Mouse (Mus musculus): Measurements from ENCODE around the gene Xrn1.
"Not testable (repeated sequence)": the region's sequence is repeated elsewhere in the genome, so short reads cannot be mapped to it uniquely, and the experiment has no call there.

Xrn1 gene

DNA sequence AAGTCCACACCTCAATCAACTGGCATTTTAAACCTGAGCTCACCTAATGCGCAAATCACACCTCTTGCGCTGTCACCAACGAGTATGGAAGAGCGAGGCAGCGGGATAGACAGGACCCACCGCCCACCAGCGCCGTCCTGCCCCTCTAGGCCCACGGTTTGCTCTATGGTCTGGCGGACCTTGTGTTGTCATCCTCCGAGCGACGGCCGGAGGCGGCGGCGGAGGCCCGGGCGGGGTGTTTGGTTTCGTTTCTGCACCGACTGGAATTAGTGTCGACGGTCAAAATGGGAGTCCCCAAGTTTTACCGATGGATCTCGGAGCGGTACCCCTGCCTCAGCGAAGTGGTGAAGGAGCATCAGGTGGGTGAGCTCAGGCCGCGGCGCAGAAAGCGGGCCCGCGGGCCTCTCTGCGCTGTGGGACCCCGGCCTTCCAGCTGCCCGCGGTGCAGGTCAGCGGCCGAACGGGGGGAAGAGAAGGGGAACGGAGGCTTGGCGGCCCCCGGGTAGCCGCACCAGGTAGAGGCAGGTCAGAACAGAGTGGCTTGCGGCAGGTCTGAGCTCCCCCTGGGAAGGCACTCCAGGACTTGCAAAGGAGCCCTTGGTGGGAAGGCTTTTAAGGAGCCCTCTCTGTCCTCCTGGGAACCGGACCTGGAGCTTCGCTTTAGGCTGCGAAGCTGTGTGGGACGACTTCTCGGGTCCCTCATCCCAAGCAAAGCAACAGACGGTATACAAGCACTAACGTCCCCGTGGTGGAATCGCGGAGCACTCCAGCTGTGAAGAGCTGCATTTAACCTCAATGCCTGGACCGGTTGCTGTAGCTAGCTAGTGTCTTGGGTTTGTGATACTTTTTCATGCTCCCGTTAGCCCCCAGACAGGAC lies at the start of gene Xrn1:
TSS of gene Xrn1 (plus strand) at position 176 of the 877 bp plus-strand sequence.
- peak; percentile 99 for DNase-seq

DNA sequence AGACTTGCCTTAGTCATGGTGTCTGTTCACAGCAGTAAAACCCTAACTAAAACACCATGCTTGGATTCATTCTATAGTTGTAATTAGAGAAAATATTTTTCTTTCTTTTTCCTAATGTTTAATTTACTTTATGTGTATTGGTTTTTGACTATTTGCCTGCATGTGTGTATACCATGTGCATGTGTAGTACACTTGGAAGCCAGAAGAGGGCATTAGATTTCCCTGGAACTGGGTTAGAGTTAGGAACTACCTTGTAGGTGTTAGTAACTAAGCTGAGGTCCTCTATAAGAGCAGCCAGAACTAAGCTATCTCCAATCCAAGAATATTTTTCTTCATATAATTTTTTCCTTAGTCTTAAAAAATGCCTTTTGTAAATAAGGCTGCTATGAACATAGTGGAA lies 21.7 kb upstream of the Xrn1 start:
- DNase-seq, result no peak

DNA sequence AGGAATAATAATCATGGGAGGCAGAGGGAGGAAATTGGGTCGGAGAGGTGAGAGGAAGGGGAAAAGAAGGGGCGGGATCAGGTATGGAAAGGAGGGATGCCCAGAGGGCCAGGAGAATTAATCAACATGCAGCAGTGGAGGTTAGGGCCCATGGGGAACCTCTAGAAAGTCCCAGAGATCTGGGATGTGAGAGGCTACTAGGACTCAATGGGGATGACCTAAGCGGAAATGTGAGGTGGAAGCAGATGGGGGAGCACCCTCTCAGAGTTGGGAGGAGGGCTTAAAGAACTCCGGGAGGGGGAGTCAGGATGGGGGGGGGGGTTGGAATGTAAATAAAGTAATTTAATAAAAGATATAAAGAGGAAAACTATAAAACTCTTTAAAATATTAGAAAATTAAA lies 902 bp upstream of the Xrn1 start:
- DNase-seq, result peak; percentile 88

DNA sequence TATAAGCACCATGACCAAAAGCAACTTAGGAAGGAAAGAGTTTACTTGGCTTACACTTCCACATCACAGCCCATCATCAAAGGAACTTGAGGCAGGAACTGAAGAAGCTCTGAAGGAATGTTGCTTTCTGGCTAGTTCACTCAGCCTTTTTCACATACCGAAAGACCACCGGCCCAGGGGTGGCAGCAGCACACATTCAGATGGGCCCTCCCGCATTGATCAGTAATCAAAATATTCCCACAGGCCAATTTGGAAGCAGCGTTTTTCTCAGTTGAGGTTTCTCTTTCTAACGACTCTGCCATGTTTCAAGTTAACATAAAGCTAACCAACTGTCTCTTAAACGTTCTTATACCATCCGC lies 355 bp upstream of the Xrn1 start:
- no peak for DNase-seq

DNA sequence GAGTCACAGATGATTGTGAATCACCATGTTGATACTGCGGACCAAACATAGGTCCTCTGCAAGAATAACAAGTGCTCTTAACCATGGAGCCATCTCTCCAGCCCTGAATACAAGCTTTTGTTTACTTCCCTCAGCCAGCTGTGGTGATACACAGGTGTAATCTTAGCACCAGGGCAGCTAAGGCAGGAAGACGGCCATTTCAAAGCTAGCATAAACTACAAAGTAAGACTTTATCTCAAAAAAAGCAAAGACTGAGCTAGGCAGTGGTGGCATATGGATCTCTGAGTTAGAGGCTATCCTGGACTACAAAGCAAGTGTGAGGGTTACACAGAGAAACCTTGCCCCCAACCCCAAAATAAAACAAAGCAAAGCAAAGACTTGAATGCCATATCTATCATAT lies 3.1 kb downstream of the Xrn1 start:
- no peak for DNase-seq

DNA sequence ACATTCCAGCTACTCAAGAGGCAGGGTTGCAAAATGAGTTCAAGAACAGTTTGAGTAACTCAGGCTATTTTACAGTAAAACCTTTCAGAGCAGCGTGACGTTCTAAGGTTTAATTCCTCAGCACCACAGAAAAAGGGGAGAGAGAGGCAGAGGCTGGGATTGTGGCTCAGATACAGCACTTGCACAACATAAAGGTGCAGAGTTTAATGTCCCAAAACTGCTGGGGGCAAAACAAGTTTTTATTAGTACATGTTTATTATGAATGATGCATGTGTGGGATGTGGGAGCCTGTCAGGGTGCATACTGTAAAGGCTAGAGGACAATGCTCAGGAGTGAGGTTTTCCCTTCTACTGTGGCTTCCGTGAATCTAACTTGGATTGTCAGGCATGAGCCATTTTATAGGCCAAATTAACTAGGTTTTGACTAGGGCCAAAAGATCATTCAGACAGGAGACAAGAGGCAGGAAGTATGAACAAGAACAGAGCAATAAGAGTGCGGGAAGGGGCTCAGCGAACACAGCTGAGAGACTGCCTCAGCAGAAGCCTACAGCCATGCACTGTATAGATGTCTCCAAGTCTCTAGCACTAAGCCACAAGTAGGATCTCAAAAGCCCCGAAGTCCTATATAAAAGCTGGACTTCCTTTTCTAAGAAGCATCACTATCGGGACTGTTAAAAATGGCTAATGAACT lies 3.6 kb downstream of the Xrn1 start:
- DNase-seq, result no peak

DNA sequence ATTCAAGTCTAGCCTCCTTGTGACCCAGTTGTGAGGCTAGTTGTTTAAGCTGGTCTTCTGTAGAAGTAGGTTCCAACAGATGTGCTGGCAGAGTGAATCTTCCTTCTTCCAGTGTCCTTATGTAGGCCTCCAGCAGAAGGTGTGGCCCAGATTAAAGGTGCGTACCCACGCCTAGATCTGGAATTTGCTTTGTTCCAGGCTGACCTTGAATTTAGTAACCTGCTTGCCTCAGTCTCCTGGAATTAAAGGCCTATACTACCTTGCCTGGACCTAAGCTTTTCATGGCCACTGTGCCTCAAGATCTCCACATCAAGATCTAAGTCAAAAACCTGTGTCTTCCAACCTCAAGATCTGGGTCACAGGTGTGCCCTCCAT lies 4.2 kb downstream of the Xrn1 start:
- DNase-seq, result not testable (repeated sequence)

DNA sequence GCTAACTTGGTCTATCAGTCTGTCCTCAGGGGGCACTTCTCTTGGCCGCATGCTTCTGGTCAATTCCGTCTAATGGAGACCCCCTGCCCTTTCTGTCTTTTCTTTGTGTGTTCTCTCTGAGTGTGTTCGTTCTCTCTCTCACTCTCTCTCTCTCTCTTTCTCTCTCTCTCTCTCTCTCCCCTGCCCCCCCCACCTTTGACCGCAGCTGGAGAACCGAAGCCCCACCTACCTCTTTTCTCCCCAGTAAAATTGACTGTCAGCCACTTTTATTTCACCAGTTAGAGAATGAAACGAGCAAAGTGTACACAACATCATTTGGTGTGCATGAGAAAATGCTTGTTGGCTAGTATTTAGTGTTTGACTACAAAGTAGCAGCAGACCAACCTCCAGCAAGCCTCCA lies 4.7 kb downstream of the Xrn1 start:
- no peak for DNase-seq

DNA sequence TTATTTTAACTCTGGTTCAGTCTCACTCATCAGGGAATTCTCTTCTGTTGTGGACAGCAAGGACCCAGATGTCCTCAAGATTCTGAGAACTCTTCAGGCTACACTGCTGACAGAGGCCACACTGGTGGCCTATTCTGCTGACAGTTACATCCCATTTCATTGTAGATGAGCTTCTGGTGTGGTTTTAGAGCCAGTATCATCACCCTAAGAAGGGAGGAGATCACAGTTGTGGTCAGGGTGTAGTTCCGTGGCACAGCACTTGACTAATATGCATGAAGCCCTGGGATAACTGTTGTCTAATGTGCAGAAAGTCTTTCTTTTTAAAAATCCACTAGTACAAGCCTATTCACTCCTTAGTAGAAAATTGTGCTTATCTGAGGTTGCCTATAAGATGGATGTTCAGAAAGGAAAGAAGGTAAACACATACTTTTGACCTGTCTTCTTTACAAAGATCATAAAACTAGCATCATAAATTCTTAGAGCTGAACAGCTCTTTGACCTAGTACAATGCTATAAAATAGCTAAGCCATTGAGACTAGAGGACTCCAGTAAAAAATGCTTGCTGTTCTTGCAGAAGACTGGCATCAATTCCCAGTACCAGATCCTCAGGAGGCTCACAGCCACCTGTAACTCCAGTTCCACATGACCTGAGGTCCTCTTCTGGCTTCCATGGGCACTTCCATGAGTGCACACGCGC lies 5.3 kb downstream of the Xrn1 start:
- no peak for DNase-seq

DNA sequence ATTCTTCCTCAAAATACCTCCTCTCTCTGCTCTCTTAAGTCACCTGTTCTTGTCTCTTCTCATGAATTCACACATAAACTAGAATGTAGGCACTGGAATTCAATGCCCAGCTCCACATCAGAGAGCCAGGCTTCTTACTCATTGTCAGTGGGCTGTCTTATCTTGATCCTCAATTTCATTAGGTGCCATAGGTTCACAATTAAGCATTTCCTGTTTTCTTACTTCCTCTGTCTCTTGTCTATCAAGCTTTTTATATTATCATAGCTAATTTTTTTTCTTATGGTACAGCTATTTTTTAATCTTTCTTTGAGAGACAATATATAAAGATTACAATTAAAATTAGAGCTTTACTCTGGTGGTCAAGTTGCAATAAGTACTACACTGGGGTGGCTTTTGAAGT lies 6.5 kb downstream of the Xrn1 start:
- no peak for DNase-seq

DNA sequence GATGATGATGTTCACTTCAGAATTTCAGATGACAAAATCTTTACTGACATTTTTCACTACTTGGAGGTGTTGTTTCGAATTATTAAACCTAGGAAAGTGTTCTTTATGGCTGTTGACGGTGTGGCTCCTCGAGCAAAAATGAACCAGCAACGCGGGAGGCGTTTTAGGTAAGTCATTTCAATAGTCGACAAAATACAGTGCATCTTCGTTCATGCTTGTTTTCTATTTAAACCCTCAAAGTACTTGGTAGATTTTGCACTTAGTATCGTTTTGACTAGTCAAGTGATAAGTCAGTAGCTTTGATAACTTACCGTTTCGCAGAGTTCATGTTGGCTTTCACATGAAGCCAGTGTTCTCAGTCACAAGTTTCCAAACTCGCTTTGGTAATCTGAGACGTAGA lies 9.5 kb downstream of the Xrn1 start:
- DNase-seq, result no peak

DNA sequence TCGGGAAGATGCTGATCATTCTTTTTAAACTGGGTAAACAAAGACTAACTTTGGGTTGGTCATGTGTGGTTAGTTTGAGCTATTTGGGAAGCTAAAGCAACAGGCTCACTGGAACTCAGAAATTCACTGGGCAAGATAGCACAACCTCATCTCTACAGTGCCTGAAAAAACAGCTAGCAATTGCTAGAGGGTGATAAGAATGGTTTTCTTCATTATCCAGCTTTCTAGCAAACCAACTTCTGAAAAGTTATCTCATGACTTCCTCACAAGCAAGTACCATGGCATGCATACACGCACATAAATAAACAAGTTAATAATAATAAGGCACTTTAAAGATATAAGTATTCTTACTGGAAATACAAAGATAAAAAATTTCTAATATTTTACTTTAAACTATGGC lies 23.7 kb downstream of the Xrn1 start:
- DNase-seq, result no peak

DNA sequence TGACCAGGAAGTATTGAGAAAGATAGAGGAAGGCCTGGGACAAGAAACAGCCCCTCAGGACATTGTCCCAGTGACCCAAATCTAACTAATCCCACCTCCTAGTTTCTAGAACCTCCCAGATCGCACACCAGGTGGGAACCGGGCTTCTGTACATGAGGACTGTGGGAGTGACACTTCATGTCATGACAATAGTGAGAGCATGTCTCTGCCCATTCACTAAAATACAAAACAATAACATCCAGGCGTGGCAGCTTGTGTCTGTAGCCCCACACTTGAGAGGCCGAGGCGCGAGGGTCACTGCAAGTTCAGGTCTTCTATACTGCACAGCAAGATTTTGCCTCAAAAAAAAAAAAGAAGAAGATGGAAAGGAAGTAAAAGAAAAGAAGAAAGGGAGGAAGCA lies 25.3 kb downstream of the Xrn1 start:
- no peak for DNase-seq

DNA sequence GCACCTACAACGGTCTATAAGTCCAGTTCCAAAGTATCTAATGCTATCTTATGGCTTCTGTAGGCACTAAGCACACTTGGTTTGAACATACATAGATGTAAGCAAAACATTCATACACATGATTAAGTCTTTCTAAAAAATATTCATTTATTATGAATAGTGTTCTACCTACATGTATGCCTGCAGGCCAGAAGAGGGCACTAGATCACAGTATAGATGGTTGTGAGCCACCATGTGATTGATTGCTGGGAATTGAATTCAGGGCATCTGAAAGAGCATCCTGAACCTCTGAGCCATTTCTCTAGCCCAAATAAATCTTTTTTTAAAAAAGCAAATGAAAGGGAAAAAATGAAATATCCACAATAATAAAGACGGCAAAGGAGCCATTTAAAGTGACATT lies 37.7 kb downstream of the Xrn1 start:
- DNase-seq, result no peak

DNA sequence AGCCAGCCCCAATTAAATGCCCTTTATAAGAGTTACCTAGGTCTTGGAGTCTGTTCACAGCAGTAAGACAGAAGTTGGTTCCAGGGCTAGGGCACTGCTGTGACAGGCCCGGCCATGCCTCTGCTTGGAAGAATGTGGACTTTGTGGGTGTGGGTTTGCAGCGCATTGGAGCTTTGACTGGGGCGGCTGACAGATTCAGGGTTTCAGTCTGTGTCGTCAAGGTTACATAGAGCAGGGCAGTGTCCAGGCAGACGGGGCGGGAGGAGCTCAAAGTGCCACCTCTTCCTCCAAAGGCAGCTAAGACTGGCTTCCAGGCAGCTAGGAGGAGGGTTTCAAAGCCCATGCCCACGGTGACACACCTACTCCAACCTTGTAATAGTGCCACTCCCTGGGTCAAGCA lies 49.9 kb downstream of the Xrn1 start:
- DNase-seq, result no peak

DNA sequence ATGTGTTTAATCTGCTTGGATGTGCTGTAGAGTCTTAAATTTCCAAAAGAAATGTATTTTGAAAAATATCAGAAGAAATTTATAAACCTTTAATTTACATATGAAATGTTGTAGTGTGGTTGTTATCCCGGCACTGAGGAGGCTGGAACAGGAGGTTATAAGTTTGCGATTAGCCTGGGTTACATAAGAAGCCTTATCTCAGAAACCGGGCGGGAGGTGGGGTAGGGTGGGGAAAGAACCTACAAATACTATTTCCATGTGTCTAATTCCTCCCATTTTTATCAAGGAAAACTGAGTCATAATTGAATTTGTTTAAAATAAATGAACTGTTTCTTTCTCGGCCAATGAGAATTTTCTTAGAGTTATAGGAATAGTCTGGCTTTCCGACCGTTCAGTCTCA lies 56.1 kb downstream of the Xrn1 start:
- DNase-seq, result no peak

DNA sequence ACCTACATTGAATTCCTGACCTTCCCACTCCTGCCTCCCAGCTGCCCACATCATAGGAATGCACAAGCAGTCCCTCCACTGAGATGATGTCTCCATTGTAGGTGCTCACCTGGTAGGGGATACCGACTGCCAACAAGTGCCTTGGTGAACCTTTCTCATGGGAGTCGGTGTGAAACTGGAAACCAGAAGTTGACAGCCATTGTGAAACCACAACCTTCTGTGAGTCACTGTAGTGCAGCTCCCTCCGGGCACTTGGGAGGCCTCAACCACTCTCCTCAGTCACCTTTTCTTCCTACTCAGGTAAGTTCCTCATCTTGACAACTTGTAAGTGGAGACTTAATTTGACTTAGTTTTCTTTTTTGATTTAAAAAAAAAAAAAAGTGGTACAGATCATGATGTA lies 69.4 kb downstream of the Xrn1 start:
- no peak for DNase-seq

DNA sequence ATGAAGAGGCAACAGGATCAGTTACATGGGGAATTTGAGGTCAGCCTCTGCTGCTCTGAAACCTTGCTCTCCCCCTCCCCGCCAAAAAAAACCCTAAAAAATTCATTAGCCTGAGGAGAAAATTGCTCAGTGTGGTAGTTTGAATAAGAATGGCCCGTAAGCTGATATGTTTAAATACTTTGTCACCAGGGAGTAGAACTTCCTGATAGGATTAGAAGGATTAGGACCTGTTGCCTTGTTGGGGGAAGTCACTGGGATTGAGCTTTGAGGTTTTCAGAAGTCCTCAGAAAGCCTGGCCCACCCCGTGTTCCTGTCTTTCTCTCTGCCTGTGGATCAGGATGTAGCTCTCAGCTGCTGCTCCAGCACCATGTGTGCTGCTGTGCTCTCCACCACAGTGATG lies 73.4 kb downstream of the Xrn1 start:
- no peak for DNase-seq

DNA sequence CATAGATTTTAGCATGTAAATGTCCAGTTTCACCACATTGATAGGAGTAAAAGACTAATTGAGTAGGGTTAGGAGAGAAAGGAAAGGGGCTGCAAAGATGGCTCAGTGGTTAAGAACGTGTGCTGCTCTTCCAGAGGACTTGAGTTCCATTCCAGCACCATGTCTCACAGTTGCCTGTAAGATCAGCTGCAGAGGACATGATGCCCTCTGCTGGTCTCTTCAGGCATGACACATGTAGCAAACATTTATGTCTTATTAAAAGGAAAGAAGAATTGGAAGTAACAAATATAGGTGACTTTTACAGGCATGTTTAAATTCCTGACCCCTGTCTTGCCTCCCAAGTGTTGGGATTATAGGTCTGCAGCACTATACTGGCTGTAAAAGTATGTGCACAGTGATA lies 74.3 kb downstream of the Xrn1 start:
- no peak for DNase-seq

DNA sequence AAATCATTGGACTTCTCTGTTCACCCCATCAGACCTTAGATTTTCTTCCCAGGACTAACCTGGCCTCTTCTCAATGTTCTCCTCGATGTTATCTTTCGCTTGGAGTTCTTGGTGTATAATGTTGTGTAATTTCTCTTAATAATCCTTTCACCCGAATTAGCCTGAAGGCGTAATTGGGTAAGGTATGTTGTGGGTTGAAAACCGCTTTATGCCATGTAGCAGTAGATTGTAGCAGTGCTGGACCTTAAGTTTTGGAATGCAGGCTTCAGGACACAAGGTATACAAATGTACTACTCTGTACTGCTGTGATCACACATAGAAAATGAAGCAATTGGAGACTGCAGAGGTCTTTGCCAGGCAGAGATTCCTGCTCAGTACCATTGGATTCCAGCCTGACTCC lies 75.3 kb downstream of the Xrn1 start:
- DNase-seq, result no peak

DNA sequence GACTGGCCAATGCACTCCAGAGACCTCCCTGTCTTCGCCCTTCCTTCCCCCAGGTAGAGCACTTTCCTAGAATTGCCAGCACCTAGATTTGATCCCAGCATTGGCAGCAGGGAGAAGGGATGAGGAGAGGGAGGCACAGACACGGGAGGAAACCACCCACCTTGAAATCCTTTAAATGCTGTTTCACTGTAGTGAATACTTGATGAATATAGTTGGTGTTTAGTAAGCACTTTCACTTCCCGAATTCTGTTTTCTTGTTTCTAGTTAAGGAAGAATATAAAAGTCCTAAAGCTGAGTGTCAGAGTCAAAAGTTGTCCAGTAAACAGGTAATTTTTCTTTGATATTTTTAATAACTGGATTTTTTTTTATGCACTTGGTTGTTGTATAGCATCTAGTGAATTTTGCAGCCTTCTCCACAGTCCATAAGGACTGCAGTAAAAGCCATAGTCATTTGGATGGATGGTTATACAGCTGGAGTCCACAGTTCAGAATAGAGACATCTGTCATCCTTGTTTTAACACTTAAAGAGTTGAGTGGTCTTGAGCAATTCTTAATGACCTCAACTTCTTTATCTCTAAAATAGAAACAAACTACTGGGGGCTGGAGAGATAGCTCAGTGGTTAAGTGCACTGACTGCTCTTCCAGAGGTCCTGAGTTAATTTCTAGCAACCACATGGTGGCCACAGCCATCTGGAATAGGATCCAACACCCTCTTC lies 81.0 kb downstream of the Xrn1 start:
- no peak for DNase-seq

DNA sequence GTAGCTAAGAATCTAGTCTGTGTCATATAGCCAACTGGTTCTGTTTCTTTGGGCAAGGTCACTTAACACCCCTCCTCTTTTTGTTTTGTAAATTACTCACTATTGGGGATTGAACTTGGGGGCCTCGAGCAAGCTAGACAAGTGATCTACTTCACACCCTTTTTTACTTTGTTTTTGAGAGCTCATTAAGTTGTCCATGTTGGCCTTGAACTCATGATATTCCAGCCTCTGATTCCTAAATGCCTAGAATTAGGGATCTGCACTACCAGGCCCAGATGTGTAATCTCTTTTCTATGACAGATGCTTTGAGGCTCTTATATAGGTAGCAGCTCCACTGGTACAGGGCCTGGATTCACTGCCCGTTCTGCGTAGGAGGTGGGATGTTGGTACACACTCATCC lies 89.7 kb downstream of the Xrn1 start:
- no peak for DNase-seq

DNA sequence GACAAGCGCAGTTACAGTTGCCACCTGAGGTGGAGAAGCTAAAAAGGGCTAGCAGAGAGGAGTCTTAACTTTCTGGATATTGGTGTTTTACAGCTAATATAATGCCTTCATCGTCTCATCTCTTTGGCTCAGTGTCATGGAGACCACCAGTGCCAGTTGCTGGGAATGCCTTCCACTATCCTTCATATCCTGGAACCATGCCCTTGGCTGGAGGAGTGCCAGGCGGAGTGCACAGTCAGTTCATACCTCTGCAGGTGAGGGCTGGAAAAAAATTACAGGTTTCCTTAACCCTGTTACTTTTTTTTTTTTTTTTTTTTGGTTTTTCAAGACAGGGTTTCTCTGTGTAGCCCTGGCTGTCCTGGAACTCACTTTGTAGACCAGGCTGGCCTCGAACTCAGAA lies 96.9 kb downstream of the Xrn1 start:
- DNase-seq, result no peak

DNA sequence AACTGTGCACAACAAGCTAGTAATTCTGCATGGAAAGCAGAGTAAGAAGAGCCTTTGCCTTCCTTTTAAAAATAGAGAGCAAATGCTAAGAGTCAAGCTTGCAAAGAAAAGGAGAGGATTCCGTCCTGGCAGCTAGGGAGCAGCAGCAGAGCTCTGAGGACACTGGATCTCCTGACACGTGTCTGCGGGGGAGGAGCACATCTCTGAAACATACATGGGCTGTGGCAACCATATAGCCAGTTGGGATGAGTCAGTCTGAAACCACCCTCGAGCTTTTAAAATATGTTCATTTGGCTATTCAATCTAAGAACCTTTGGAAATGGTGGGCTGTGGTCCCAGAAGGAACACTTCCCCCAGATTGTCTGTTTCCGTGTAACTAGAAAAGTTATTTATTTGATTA lies 100.3 kb downstream of the Xrn1 start:
- no peak for DNase-seq

Measured in heart, adult 11 months (tissue).